Mouse (Mus musculus): Measurements from ENCODE around the gene Pdp2. TPM values are rescaled to one million over a fixed set of nuclear protein-coding genes. Genes with fewer than 3 reads are reported as not detected.
"Not testable (repeated sequence)": the region's sequence is repeated elsewhere in the genome, so short reads cannot be mapped to it uniquely, and the experiment has no call there.

The Pdp2 gene
- total RNA-seq (2021) = 1 to 10 TPM; 4.2 to 7.4 TPM
- long read RNA-seq, experiment 1 = 0 reads
- long read RNA-seq, experiment 2, full-length matches to known transcripts = 6 of 6 reads
- long read RNA-seq, experiment 2, partial matches to known transcripts = 0 of 6 reads
- long read RNA-seq, experiment 2, other reads (novel, unspliced or antisense) = 0 of 6 reads

GRCm38 (mm10) chr8:104591133-104591834 is at the start of gene Pdp2:
TSS of gene Pdp2 (plus strand) at chr8:104591451.
- intact Hi-C loops (cut with DNase I) = no loop called here
- DNase-seq = peak; percentile 80 to 85

- DNase-seq = no peak
Measured at GRCm38 (mm10) chr8:104541515-104541880, 49.8 kb upstream of the Pdp2 start.

GRCm38 (mm10) chr8:104542160-104542559 is 49.1 kb upstream of the Pdp2 start:
- no peak for DNase-seq
- intact Hi-C loops (cut with DNase I) = no loop called here

More at GRCm38 (mm10) chr8:104541515-104541880, 49.8 kb upstream of the Pdp2 start:
- intact Hi-C loops (cut with DNase I) = no loop called here

GRCm38 (mm10) chr8:104543440-104544045 is 47.7 kb upstream of the Pdp2 start:
- intact Hi-C loops (cut with DNase I) = no loop called here

GRCm38 (mm10) chr8:104555191-104555590 is 36.1 kb upstream of the Pdp2 start:
- intact Hi-C loops (cut with DNase I) = no loop called here
- no peak for DNase-seq

More at GRCm38 (mm10) chr8:104543440-104544045, 47.7 kb upstream of the Pdp2 start:
- no peak for DNase-seq

GRCm38 (mm10) chr8:104557226-104557625 is 34.0 kb upstream of the Pdp2 start:
- intact Hi-C loops (cut with DNase I) = no loop called here
- no peak for DNase-seq

- intact Hi-C loops (cut with DNase I) = no loop called here
- no peak for DNase-seq
Measured at GRCm38 (mm10) chr8:104560731-104561130, 30.5 kb upstream of the Pdp2 start.

GRCm38 (mm10) chr8:104564633-104565456 is 26.4 kb upstream of the Pdp2 start:
- intact Hi-C loops (cut with DNase I) = no loop called here

GRCm38 (mm10) chr8:104565457-104565798 is 25.8 kb upstream of the Pdp2 start:
- no peak for DNase-seq
- intact Hi-C loops (cut with DNase I) = no loop called here

More at GRCm38 (mm10) chr8:104564633-104565456, 26.4 kb upstream of the Pdp2 start:
- DNase-seq = peak; percentile 75 to 79

GRCm38 (mm10) chr8:104569559-104569958 is 21.7 kb upstream of the Pdp2 start:
- intact Hi-C loops (cut with DNase I) = no loop called here
- DNase-seq = no peak

GRCm38 (mm10) chr8:104570436-104571343 is 20.6 kb upstream of the Pdp2 start:
- peak; percentile 79 to 83 for DNase-seq
- intact Hi-C loops (cut with DNase I) = loop anchor here (2.0 to 5.0 kb wide), 2 partner anchors 128 to 226 kb away; partner anchors contain the start of gene Dync1li2

- DNase-seq = no peak
- intact Hi-C loops (cut with DNase I) = no loop called here
Measured at GRCm38 (mm10) chr8:104576820-104577219, 14.4 kb upstream of the Pdp2 start.

GRCm38 (mm10) chr8:104577606-104578005 is 13.6 kb upstream of the Pdp2 start:
- DNase-seq; intact Hi-C loops (cut with DNase I): not testable (repeated sequence)

- intact Hi-C loops (cut with DNase I) = no loop called here
- DNase-seq = no peak
Measured at GRCm38 (mm10) chr8:104584522-104584921, 6.7 kb upstream of the Pdp2 start.

GRCm38 (mm10) chr8:104590284-104590683 is 967 bp upstream of the Pdp2 start:
- no peak for DNase-seq
- intact Hi-C loops (cut with DNase I) = no loop called here

- intact Hi-C loops (cut with DNase I) = no loop called here
- no peak for DNase-seq
Measured at GRCm38 (mm10) chr8:104591856-104592255, 605 bp downstream of the Pdp2 start.

- DNase-seq = no peak
- intact Hi-C loops (cut with DNase I) = no loop called here
Measured at GRCm38 (mm10) chr8:104592566-104592965, 1.3 kb downstream of the Pdp2 start.

- no peak for DNase-seq
- intact Hi-C loops (cut with DNase I) = no loop called here
Measured at GRCm38 (mm10) chr8:104593536-104594325, 2.5 kb downstream of the Pdp2 start.

Measured in gastrocnemius, postnatal 36 days (tissue).